8 mouse cellular contexts compared by ENCODE assay signal in the genomic region with DNA sequence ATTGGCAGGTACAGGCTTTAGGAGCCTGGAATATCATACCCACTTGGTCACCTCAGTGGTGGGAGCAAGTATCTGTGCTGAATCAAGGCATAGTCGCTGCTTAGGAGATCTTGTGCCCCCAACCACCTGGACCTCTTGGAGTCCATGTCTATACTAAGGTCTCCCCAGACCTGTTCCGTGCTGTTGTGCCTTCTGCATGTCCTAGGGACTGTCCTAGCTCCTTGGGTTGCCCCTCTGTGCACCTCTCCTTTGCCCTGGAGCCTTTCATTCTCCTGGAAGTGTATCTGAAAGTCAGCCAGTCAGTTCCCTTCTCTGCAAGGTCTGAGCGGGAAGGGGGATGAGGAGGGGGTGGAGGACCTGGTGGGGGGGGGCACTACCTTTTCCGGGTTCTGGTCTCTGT.
DNase-seq lines count a peak whose midpoint lies in the region; ATAC-seq and TF ChIP-seq lines count a peak whose summit lies in the region.

No protein-coding gene starts in this region.

- peaks cover 74% of the 10 kb centered on the region for H3K79me3 ChIP-seq in C2C12 (ENCODE audit: low read depth)

- peak overlapping the region; percentile 24; the same call in 1 of the 2 replicates for H3K27ac ChIP-seq in heart, adult 2 months
- peak overlapping the region; percentile 43; the same call in 1 of the 2 replicates for H3K27ac ChIP-seq in heart, postnatal 0 days (ENCODE audit: low read depth)
- H3K27ac ChIP-seq in liver, embryonic 13.5 days = no peak overlapping the region

- no peak overlapping the region for H3K4me3 ChIP-seq in heart, adult 2 months
- peak overlapping the region; percentile 99 for H3K4me3 ChIP-seq in C2C12 (ENCODE audit: insufficient read depth, poor library complexity, severe bottlenecking)
- H3K4me3 ChIP-seq in heart, postnatal 0 days (ENCODE audit: low read depth, low read length) = peak overlapping the region; percentile 78
- H3K4me3 ChIP-seq in liver, embryonic 13.5 days (replicated peaks) = peak overlapping the region; percentile 57; the same call in 1 of the 2 replicates

- H3K79me2 ChIP-seq in heart, adult 2 months (replicated peaks; ENCODE audit: control insufficient read depth, insufficient read depth, low read length) = peaks cover 5% of the 10 kb centered on the region
- H3K79me2 ChIP-seq in C2C12 (ENCODE audit: control insufficient read depth, insufficient read depth) = peaks cover 88% of the 10 kb centered on the region

- TF ChIP-seq EP300 in heart, adult 2 months (IDR thresholded peaks at IDR 0.05; ENCODE audit: insufficient read depth, low read depth, low read length) = no peak; the same call in 1 of the 2 replicates
- TF ChIP-seq EP300 in heart, postnatal 0 days (IDR thresholded peaks at IDR 0.05; ENCODE audit: low read depth) = no peak

- no peak for TF ChIP-seq CTCF in heart, adult 2 months (IDR thresholded peaks at IDR 0.05)
- TF ChIP-seq CTCF in C2C12 (IDR thresholded peaks at IDR 0.05; ENCODE audit: control insufficient read depth, insufficient read depth, insufficient read length) = no peak
- TF ChIP-seq CTCF in heart, postnatal 0 days (IDR thresholded peaks at IDR 0.05; ENCODE audit: low read depth) = no peak

- peak overlapping the region; percentile 3; the same call in 1 of the 2 replicates for H3K9ac ChIP-seq in heart, adult 2 months (ENCODE audit: low read depth, low read length)
- peak overlapping the region; percentile 69; the same call in 1 of the 2 replicates for H3K9ac ChIP-seq in heart, postnatal 0 days (replicated peaks; ENCODE audit: low read depth, low read length)
- H3K9ac ChIP-seq in liver, embryonic 13.5 days = no peak overlapping the region

- no peak for TF ChIP-seq POLR2A in heart, adult 2 months (IDR thresholded peaks at IDR 0.05; ENCODE audit: insufficient read depth, low read depth, low read length)

- no peak for ATAC-seq in heart, postnatal 0 days (ENCODE audit: insufficient read depth, low read depth)
- ATAC-seq in liver, embryonic 13.5 days (ENCODE audit: low read depth) = no peak
- no peak for ATAC-seq in activated CD4-positive, CD25-positive, alpha-beta regulatory T cell, adult 4 months

- intact Hi-C loops in heart, adult 2 months (cut with DNase I) = loop anchor here (1.0 kb wide), 1 partner anchor 30 kb away; no protein-coding TSS in a partner anchor
- intact Hi-C loops in heart, postnatal 25 days (cut with DNase I) = loop anchor here (1.0 to 2.0 kb wide), 3 partner anchors 29 to 90 kb away; no protein-coding TSS in a partner anchor
- intact Hi-C loops in gastrocnemius, postnatal 14 days (cut with DNase I; ENCODE audit: low total_unique reads) = no loop called here

- H3K27me3 ChIP-seq in heart, adult 2 months (ENCODE audit: control insufficient read depth, insufficient read depth, low read length) = no peaks in the 10 kb centered on the region
- H3K27me3 ChIP-seq in C2C12 (ENCODE audit: control insufficient read depth, insufficient read depth, insufficient read length) = no peaks in the 10 kb centered on the region
- peaks cover 51% of the 10 kb centered on the region for H3K27me3 ChIP-seq in heart, postnatal 0 days (ENCODE audit: control insufficient read depth, insufficient read depth, low read length)
- peaks cover 32% of the 10 kb centered on the region for H3K27me3 ChIP-seq in liver, embryonic 13.5 days

- WGBS in heart, adult 2 months = 23% methylated on average over 4 of the region's 4 CpGs
- 23% methylated on average over 4 of the region's 4 CpGs for WGBS in heart, postnatal 0 days
- WGBS in liver, embryonic 13.5 days (ENCODE audit: insufficient replicate concordance) = 24% methylated on average over 4 of the region's 4 CpGs

- H3K9me3 ChIP-seq in heart, postnatal 0 days (replicated peaks; ENCODE audit: control insufficient read depth, low read length) = no peaks in the 10 kb centered on the region
- H3K9me3 ChIP-seq in liver, embryonic 13.5 days (replicated peaks) = no peaks in the 10 kb centered on the region

- H3K4me1 ChIP-seq in heart, adult 2 months (ENCODE audit: control insufficient read depth, insufficient read depth, low read length) = peaks cover 30% of the 10 kb centered on the region
- H3K4me1 ChIP-seq in heart, postnatal 0 days (ENCODE audit: control insufficient read depth, insufficient read depth) = peaks cover 33% of the 10 kb centered on the region
- H3K4me1 ChIP-seq in liver, embryonic 13.5 days (replicated peaks) = peaks cover 57% of the 10 kb centered on the region

- H3K36me3 ChIP-seq in heart, adult 2 months (ENCODE audit: control insufficient read depth, insufficient read depth, low read length) = no peaks in the 10 kb centered on the region; the same call in 1 of the 2 replicates
- H3K36me3 ChIP-seq in C2C12 (ENCODE audit: control insufficient read depth, insufficient read depth) = peaks cover 23% of the 10 kb centered on the region
- H3K36me3 ChIP-seq in heart, postnatal 0 days (replicated peaks; ENCODE audit: control insufficient read depth, insufficient read depth, low read length) = no peaks in the 10 kb centered on the region
- 0 out of 2 replicates have a peak, but pooled peaks cover 5% of the 10 kb centered on the region for H3K36me3 ChIP-seq in liver, embryonic 13.5 days

- H3ac ChIP-seq in C2C12 (ENCODE audit: control insufficient read depth, insufficient read length, low read depth) = peak overlapping the region; percentile 69

- peak overlapping the region; percentile 92 for H3K4me2 ChIP-seq in heart, postnatal 0 days (ENCODE audit: low read depth, low read length)
- H3K4me2 ChIP-seq in liver, embryonic 13.5 days = peak overlapping the region; percentile 66

- no peak for DNase-seq in heart, adult 2 months
- DNase-seq in heart, postnatal 25 days (ENCODE audit: low spot score) = no peak
- DNase-seq in heart, postnatal 0 days (ENCODE audit: low spot score) = no peak
- no peak for DNase-seq in liver, embryonic 13.5 days
- DNase-seq in right cerebral cortex, postnatal 10 days (ENCODE audit: low spot score in 2 of 2) = no peak
- DNase-seq in gastrocnemius, postnatal 14 days = no peak

TF ChIP-seq in C2C12, 6 proteins besides CTCF, POLR2A, EP300 and RAD21:
- TF ChIP-seq MAX (IDR thresholded peaks at IDR 0.05) = no peak
- no peak for TF ChIP-seq MYOD1 (IDR thresholded peaks at IDR 0.05; ENCODE audit: control insufficient read depth, insufficient read length, low read depth)
- no peak for TF ChIP-seq MYOG (IDR thresholded peaks at IDR 0.05; ENCODE audit: control insufficient read depth, extremely low read depth, insufficient read length)
- TF ChIP-seq USF1 (IDR thresholded peaks at IDR 0.05; ENCODE audit: low read depth) = no peak
